Mouse (Mus musculus) CH12.LX (cell line): ENCODE measurements around the gene Erbb2.

Experiments used
- CTCF ChIP-seq, 2 experiments: IDR thresholded peaks in 1 of 2; conservative IDR thresholded peaks in 1 of 2; 2 replicates each; pipeline ENCODE4 v1.5.1; 2011 to 2012; ENCODE audit warnings: low read depth in 2 of 2, low read length in 2 of 2, improper control_type of control experiment in 1 of 2, inconsistent platforms in 1 of 2, mild to moderate bottlenecking in 1 of 2, moderate library complexity in 1 of 2
- GABPA ChIP-seq: IDR thresholded peaks from 2 replicates; pipeline ENCODE4 v1.6.1; 2012; ENCODE audit warnings: low read depth, low read length, improper control_type of control experiment, inconsistent platforms; ENCODE audit not compliant: insufficient replicate concordance

DNA sequence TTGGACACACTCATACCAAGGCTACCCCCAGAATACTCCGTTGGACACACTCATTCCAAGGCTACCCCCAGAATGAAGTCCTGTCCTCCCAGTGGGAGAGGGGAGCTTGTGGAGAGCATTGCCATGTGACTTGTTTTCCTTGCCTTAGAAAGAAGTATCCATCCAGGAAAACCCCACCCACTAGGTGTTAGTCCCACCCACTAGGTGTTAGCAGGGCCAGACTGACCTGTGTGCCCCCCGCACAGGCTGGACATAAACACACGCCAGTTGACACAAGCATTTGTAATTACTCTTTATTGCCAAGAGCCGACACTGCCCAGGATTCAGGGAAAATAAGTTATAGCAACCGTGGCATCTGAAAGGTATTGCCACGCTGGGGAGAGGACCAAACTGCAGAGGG lies 25.2 kb downstream of the Erbb2 start:
- TF ChIP-seq GABPA (no peak), CTCF (conservative IDR thresholded peaks at IDR 0.05 in 1 of 2, IDR thresholded peaks at IDR 0.05 in 1 of 2; ENCODE audit: low read depth in 2 of 2, low read length in 2 of 2) (no peak)
